Mouse (Mus musculus): ENCODE data around the gene S100a16.

The S100a16 gene

DNA sequence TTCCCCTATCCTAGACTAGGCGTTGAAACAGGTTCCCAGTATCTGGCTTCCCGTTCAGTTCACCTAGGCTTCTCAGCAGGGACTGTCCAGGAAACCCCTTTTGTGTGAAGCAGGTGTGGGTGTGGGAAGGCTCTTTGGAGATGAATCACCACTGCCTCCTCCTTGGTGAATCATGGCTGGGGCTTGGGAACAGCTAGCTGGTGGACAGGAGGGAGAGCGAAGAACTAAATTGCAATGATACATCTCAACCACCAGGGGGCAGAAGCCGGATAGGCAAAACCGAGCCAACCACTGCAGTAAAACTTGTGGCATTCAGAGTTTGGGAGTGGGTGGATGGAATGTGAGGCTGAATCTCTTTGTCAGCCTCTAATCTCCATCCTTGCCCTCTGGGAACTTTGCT is 48.5 kb downstream of the S100a16 start:
- peak; percentile 84 for DNase-seq (ENCODE audit: low read depth, low spot score)

DNA sequence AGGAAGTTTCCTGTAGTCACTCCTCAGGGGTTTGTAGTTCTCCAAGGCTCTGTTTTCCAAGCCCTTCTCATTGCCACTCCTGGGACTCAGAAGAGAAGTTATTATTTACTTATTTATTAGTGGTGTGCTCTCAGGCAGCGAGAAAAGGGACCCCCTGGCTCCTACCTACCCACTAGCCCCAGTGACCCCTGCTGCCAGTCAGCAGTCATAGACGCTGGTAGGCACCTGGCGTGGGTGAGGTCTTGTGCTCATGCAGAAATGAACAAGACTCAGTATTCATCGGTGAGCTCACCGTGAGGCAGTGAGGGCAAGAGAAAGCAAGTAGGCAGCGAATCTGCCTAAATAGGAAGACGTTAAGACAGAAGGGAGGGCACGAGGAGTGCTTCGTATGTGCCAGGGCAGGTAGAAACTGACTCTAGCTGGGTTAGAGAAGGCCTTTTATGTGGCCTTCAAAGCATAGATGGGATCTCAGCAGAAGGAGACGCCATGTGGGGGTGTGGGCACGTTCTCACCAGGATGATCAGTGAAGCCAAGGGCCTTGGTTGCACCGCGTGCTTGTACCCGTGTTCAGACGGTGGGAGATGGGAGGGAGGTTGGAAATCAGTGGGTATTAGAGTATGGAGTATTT is 49.1 kb downstream of the S100a16 start:
- DNase-seq (ENCODE audit: low read depth, low spot score) = no peak

DNA sequence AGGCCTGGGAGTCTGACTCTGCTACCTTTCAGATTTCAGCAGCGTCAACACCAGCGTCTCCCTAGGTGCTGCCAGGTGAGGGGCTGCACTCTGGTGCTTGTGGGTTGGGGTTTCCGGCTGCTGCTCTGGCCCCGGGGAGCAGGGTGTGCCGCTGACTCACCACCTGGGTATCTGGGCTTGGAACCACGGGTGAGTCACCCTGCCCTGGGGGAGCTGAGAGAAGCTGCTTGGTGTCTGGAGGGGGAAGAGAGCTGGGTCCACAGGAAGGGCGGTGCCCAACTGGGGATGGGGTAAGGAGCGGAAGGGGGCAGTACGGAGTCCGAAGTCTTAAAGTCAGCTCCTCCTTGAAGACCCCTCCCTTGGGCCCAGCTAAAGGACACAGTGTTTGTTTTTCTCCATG is 49.9 kb downstream of the S100a16 start:
- peak; percentile 69 for DNase-seq (ENCODE audit: low read depth, low spot score)

DNA sequence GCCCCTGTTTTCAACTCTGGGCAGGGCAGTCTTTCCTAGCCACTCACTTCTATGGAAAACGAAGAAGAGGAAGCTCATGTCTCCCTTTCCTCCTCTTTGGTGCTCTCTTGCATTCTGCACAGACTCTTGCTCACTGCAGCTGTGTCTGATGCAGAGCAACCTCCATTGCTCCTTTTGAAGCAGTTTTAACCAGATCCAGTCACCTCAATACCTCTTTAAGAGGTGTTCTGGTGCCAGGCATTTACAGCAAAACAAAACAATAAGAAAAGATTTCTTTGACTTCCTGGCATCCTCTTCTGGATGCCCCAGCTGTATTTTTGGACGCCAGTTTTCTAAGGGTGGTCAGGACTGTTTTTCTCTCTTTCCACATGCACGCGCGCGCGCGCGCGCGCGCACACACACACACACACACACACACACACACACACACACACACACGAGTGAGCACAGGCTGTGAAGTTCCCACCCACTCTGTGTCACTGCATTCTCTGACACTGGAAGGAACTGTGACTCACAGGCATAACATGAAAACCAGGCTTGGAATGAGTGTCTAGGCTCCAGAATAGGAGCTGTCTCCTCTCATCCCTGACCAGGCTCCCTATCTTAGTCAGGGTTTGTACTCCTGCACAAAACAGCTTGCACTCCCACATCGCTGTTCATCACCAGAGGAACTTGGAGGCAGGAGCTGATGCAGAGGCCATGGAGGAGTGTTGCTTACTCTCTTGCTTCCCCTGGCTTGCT is 50.5 kb downstream of the S100a16 start:
- no peak for DNase-seq (ENCODE audit: low read depth, low spot score)

DNA sequence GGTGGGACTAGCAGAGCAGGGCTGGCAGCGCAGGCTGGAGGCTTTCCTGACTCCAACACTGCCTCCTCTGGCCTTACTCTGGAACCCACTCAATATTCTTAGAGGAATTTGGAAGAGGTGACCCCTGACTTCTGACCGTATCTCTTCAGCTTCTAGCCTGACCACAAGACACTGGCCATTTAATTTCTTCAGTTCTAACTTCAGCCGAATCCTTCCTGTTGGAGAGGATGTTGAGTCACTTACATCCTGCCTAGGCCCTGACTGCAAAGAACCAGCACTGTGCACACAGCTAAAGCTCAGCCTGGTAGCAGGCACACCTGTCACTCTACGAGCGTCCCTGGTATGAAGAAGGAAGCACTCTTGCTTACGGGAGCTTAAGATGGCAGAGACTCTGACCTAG is 52.3 kb downstream of the S100a16 start:
- DNase-seq (ENCODE audit: low read depth, low spot score) = no peak

DNA sequence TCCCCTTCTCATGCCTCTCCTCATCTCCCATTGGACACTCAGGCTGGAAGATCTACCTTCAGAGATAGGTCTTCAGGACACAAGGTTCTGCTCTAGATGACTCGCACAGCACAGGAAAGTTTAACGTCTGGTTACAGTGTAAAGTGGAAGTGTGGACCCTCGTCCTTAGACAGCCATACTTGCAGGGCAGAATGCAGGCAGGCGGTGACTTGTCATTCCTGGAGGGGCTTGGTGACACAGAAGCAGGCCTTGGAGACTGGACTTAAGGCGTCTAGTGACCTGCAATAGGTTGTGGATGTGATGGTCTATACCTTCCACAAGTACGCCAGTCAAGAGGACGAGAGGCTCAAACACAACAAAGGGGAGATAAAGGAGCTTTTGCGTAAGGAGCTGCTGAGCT is 52.9 kb downstream of the S100a16 start, which contains the start of gene S100a2:
Gene S100a2, plus strand, starts transcription at position 301 of the 400 bp plus-strand sequence.
- DNase-seq (ENCODE audit: low read depth, low spot score) = no peak
